Mouse (Mus musculus) liver, adult 2 months (tissue): ENCODE measurements at regions not wholly inside any gene's neighbourhood (a gene's known extent, or its start where the extent isn't known, plus 50 kb on each side); places are given as distances from the start of the nearest gene placed in this dataset.

Experiments used
- DNase-seq: peaks from one replicate; pipeline ENCODE4 v3.0.0-alpha.2; 2011; ENCODE audit warnings: low read depth, low spot score; ENCODE audit errors: extremely low read depth
- H3K27ac ChIP-seq: fragments of 200-500 bp; replicated peaks from 2 replicates; pipeline ENCODE4 v1.5.1; 2012; ENCODE audit warnings: low read depth, mild to moderate bottlenecking, control low read depth, inconsistent platforms, low read length; ENCODE audit not compliant: insufficient read depth
- H3K27me3 ChIP-seq: fragments of 200-500 bp; 2 replicates; pipeline ENCODE4 v1.6.1; 2012; ENCODE audit warnings: mild to moderate bottlenecking, moderate library complexity, low read length, inconsistent platforms; ENCODE audit not compliant: control insufficient read depth, insufficient read depth
- H3K36me3 ChIP-seq: fragments of 200-500 bp; 2 replicates; pipeline ENCODE4 v1.6.1; 2012; ENCODE audit warnings: low read length, inconsistent platforms; ENCODE audit not compliant: control insufficient read depth, insufficient read depth
- H3K4me1 ChIP-seq: fragments of 200-500 bp; 2 replicates; pipeline ENCODE4 v1.6.1; 2011; ENCODE audit warnings: low read length; ENCODE audit not compliant: control insufficient read depth, insufficient read depth
- H3K4me3 ChIP-seq: fragments of 200-500 bp; 2 replicates; pipeline ENCODE4 v1.5.1; 2011; ENCODE audit warnings: low read depth, mild to moderate bottlenecking, control low read depth, low read length, moderate library complexity; ENCODE audit not compliant: insufficient read depth
- H3K79me2 ChIP-seq: fragments of 200-500 bp; 2 replicates; pipeline ENCODE4 v1.6.1; 2012; ENCODE audit warnings: inconsistent platforms, mild to moderate bottlenecking, low read length, moderate library complexity; ENCODE audit not compliant: control insufficient read depth, insufficient read depth
- H3K9ac ChIP-seq: fragments of 200-500 bp; 2 replicates; pipeline ENCODE4 v1.6.1; 2012; ENCODE audit warnings: low read depth, mild to moderate bottlenecking, control low read depth, inconsistent platforms, low read length
- CTCF ChIP-seq: fragments of 200-500 bp; IDR thresholded peaks from 2 replicates; pipeline ENCODE4 v1.5.1; 2011; ENCODE audit warnings: low read depth, low read length, control low read depth
- POLR2A ChIP-seq: fragments of 200-500 bp; IDR thresholded peaks from 2 replicates; pipeline ENCODE4 v1.6.1; 2011; ENCODE audit warnings: low read length, control low read depth; ENCODE audit not compliant: insufficient read depth; ENCODE audit errors: extremely low read depth
- WGBS: fragments of 180-500 bp; shearing (Covaris S2); methylation state at CpG from one replicate; pipeline ENCODE4 v1.1.7; 2018; 5-methylcytosine and 5-hydroxymethylcytosine counted together

DNA sequence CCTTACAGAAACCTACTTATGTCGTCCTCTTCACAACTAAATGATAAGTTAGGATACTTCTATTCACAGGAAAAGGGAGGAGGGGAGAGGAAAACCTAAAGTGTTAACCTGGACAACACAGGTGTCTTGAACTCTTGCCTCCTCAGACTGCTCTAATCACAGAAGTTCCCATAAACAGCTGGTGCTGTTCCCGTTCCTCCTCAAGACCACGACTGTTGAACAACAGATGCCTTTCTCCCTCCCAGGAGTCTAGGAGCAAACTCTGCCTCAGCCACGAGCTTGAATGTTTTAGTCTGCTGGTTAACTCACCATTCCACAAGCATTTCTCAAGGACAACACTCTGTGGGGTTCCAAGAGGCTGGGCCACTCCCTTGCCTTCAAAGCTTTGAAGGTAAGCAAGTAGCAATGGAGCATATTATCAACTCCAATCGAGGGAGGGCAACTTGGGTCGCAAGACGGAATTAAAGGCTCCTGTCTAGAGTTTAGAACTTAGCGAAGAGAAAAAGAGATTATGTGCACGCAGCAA is 186.6 kb upstream of the Bcl6 start:
- 90% methylated on average over 9 of the region's 9 CpGs for WGBS
- no peak for TF ChIP-seq CTCF
- TF ChIP-seq POLR2A, result no peak
- H3K27ac ChIP-seq, result no peak overlapping the region
- no peaks in the 10 kb centered on the region for H3K79me2 ChIP-seq
- no peaks in the 10 kb centered on the region for H3K36me3 ChIP-seq
- DNase-seq, result no peak
- H3K4me3 ChIP-seq, result no peak overlapping the region
- no peak overlapping the region for H3K9ac ChIP-seq
- H3K4me1 ChIP-seq, result no peaks in the 10 kb centered on the region
- H3K27me3 ChIP-seq, result no peaks in the 10 kb centered on the region

- TF ChIP-seq POLR2A (no peak), CTCF (no peak)
- 90% methylated on average over 3 of the region's 3 CpGs for WGBS
- H3K9ac ChIP-seq, result no peak overlapping the region
- H3K36me3 ChIP-seq, result no peaks in the 10 kb centered on the region
- DNase-seq, result no peak
- no peaks in the 10 kb centered on the region for H3K4me1 ChIP-seq
- no peaks in the 10 kb centered on the region for H3K27me3 ChIP-seq
- H3K27ac ChIP-seq, result no peak overlapping the region
- no peaks in the 10 kb centered on the region for H3K79me2 ChIP-seq
- H3K4me3 ChIP-seq, result no peak overlapping the region
These were observed 185.9 kb upstream of the Bcl6 start for GRCm38 (mm10) chr16:24174595-24174994.

- DNase-seq, result no peak
- Histone ChIP-seq H3K9ac (no peak overlapping the region), H3K36me3 (no peaks in the 10 kb centered on the region), H3K27ac (no peak overlapping the region), H3K4me3 (no peak overlapping the region), H3K4me1 (no peaks in the 10 kb centered on the region), H3K27me3 (no peaks in the 10 kb centered on the region), H3K79me2 (no peaks in the 10 kb centered on the region)
- WGBS, result 96% methylated on average over 5 of the region's 5 CpGs
- TF ChIP-seq POLR2A (no peak), CTCF (no peak)
These were observed 185.3 kb upstream of the Bcl6 start for GRCm38 (mm10) chr16:24173783-24174518.

DNA sequence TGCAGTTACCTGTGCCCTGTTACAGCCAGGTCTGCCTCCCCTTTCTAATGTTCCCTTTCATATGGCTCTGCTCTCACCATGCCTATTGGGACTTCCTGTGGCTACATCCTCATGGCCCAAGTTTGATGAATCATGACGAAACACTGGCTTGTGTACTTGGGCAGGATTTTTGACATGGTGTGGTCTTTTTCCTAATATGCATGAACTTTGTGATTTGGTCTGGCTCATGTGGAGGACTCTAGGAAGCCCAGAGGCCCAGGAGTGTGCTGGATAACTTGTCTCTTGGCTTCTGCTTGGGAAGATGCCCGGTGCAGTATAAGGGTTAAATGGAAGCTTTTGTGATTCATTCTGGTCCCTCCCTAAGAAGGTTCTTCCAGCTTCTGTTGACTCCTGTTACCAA is 184.0 kb upstream of the Bcl6 start:
- H3K4me3 ChIP-seq, result no peak overlapping the region
- no peaks in the 10 kb centered on the region for H3K4me1 ChIP-seq
- H3K36me3 ChIP-seq, result no peaks in the 10 kb centered on the region
- H3K27ac ChIP-seq, result no peak overlapping the region
- no peak overlapping the region for H3K9ac ChIP-seq
- TF ChIP-seq CTCF (no peak), POLR2A (no peak)
- H3K27me3 ChIP-seq, result no peaks in the 10 kb centered on the region
- 79% methylated on average over 2 of the region's 2 CpGs for WGBS
- H3K79me2 ChIP-seq, result no peaks in the 10 kb centered on the region
- no peak for DNase-seq

- Histone ChIP-seq H3K9ac (no peak overlapping the region), H3K4me1 (no peaks in the 10 kb centered on the region), H3K4me3 (no peak overlapping the region), H3K36me3 (no peaks in the 10 kb centered on the region), H3K27ac (no peak overlapping the region), H3K79me2 (no peaks in the 10 kb centered on the region), H3K27me3 (no peaks in the 10 kb centered on the region)
- DNase-seq, result no peak
- 97% methylated on average over 5 of the region's 5 CpGs for whole genome bisulfite sequencing
- TF ChIP-seq CTCF (no peak), POLR2A (no peak)
These were observed 183.4 kb upstream of the Bcl6 start for GRCm38 (mm10) chr16:24172065-24172464.

GRCm38 (mm10) chr16:24171161-24171560 is 182.5 kb upstream of the Bcl6 start:
- Histone ChIP-seq H3K27me3 (no peaks in the 10 kb centered on the region), H3K4me1 (no peaks in the 10 kb centered on the region), H3K9ac (no peak overlapping the region), H3K79me2 (no peaks in the 10 kb centered on the region), H3K27ac (no peak overlapping the region), H3K4me3 (no peak overlapping the region), H3K36me3 (no peaks in the 10 kb centered on the region)
- WGBS, result 94% methylated on average over 4 of the region's 4 CpGs
- no peak for DNase-seq
- no peak for TF ChIP-seq CTCF
- TF ChIP-seq POLR2A, result no peak
